Mouse (Mus musculus): Measurements from ENCODE around the gene Ankrd11. TPM values are rescaled to one million over a fixed set of nuclear protein-coding genes. Genes with fewer than 3 reads are reported as not detected.

Ankrd11 gene
- polyA plus RNA-seq, 1 experiment from 2014 or later: 71.8 TPM

DNA sequence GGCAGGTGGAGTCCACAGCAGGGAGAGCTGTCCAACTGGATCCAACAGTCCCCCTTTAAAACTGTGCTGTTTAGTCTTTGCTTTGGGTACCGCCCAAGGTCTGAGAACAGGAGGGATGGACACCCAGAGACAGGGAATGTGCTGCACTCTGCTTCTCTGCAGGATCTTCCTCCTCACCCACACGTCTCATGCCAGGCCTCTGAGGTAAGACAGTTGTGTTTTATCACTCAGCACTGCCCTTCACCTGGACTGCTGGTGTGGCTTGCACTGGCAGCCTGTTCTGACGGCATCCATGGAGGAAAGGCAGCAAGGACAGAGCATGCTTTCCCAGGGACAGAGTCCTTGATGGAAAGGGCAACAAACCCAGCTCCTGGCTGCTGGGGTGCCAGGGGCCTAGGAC lies 139.5 kb downstream of the Ankrd11 start:
- WGBS: 76% methylated on average over 3 of the region's 3 CpGs
- Histone ChIP-seq H3K27ac (replicated peaks; ENCODE audit: low read depth, low read length) (no peak overlapping the region), H3K36me3 (replicated peaks; ENCODE audit: control insufficient read depth, insufficient read depth, low read depth, low read length) (no peaks in the 10 kb centered on the region), H3K4me2 (ENCODE audit: low read depth, low read length) (no peak overlapping the region), H3K9ac (replicated peaks; ENCODE audit: low read length) (no peak overlapping the region), H3K4me3 (ENCODE audit: low read depth, low read length) (no peak overlapping the region), H3K27me3 (ENCODE audit: control insufficient read depth, insufficient read depth, low read length) (no peaks in the 10 kb centered on the region), H3K4me1 (ENCODE audit: control insufficient read depth, insufficient read depth, low read length) (no peaks in the 10 kb centered on the region), H3K9me3 (replicated peaks; ENCODE audit: control insufficient read depth, low read length) (no peaks in the 10 kb centered on the region)
- ATAC-seq (replicated peaks; ENCODE audit: insufficient number of reproducible peaks, low FRiP score, low TSS enrichment, low read depth) (no peak), DNase-seq (ENCODE audit: low spot score) (no peak)

DNA sequence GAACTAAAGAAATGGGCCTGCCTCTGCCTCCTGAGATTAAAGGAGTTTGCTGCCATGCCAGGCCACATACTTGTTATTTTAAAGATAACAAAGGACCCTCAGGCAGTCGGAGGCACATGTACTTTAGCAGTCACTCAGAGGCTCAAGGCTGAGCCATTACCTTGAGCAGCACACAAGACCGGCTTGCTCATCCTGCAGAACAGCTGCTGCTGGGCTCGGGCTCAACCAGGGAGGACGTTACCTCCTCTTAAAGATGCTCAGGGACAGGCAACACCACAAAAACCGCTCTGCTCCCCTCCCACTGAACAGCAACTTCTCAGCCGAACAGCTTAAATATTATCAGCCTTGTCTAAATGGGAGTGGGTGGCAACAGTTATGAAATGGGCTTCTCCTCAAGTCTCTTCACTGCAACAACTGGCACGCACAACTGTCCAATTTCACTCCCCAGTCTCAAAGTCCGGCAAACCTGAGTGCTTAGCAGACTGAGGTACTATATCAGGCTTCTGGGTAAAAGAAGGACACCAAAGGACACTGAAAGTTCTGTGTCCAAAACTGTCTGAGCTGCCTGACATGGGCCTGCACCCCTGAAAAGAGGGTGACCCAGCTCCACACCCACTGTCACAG lies 140.1 kb downstream of the Ankrd11 start:
- Histone ChIP-seq H3K4me2 (ENCODE audit: low read depth, low read length) (no peak overlapping the region), H3K27ac (replicated peaks; ENCODE audit: low read depth, low read length) (no peak overlapping the region), H3K27me3 (ENCODE audit: control insufficient read depth, insufficient read depth, low read length) (no peaks in the 10 kb centered on the region), H3K4me1 (ENCODE audit: control insufficient read depth, insufficient read depth, low read length) (no peaks in the 10 kb centered on the region), H3K9me3 (replicated peaks; ENCODE audit: control insufficient read depth, low read length) (no peaks in the 10 kb centered on the region), H3K9ac (replicated peaks; ENCODE audit: low read length) (no peak overlapping the region), H3K36me3 (replicated peaks; ENCODE audit: control insufficient read depth, insufficient read depth, low read depth, low read length) (no peaks in the 10 kb centered on the region), H3K4me3 (ENCODE audit: low read depth, low read length) (no peak overlapping the region)
- DNase-seq (ENCODE audit: low spot score) (no peak), ATAC-seq (replicated peaks; ENCODE audit: insufficient number of reproducible peaks, low FRiP score, low TSS enrichment, low read depth) (no peak)
- WGBS: 82% methylated on average over 8 of the region's 8 CpGs

DNA sequence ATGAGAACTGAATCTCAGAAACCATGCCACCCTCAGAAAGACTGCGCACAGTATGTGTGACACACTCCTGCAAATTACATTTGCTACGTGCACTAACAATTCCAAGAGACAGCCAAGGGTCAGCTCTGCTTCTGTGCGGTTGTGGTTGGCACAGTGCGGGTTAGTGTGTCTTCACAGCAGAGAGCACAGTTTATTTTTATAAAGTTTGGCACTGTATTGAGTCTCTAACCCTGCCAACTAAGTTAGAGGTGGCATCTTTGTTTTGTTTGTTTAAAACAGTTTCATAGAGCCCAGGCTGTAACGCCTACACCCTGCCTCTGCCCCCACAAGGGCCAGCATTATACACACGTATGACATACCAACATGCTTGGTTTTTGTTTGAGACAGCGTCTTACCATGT lies 140.6 kb downstream of the Ankrd11 start:
- no peaks in the 10 kb centered on the region for H3K27me3 ChIP-seq (ENCODE audit: control insufficient read depth, insufficient read depth, low read length)
- DNase-seq (ENCODE audit: low spot score) (no peak), ATAC-seq (replicated peaks; ENCODE audit: insufficient number of reproducible peaks, low FRiP score, low TSS enrichment, low read depth) (no peak)
- 91% methylated on average over 7 of the region's 7 CpGs for WGBS
- no peak overlapping the region for H3K9ac ChIP-seq (replicated peaks; ENCODE audit: low read length)
- H3K4me2 ChIP-seq (ENCODE audit: low read depth, low read length): no peak overlapping the region
- no peak overlapping the region for H3K27ac ChIP-seq (replicated peaks; ENCODE audit: low read depth, low read length)
- H3K9me3 ChIP-seq (replicated peaks; ENCODE audit: control insufficient read depth, low read length): no peaks in the 10 kb centered on the region
- H3K36me3 ChIP-seq (replicated peaks; ENCODE audit: control insufficient read depth, insufficient read depth, low read depth, low read length): 0 out of 2 replicates have a peak, but pooled peaks cover 2% of the 10 kb centered on the region
- no peak overlapping the region for H3K4me3 ChIP-seq (ENCODE audit: low read depth, low read length)
- H3K4me1 ChIP-seq (ENCODE audit: control insufficient read depth, insufficient read depth, low read length): no peaks in the 10 kb centered on the region

DNA sequence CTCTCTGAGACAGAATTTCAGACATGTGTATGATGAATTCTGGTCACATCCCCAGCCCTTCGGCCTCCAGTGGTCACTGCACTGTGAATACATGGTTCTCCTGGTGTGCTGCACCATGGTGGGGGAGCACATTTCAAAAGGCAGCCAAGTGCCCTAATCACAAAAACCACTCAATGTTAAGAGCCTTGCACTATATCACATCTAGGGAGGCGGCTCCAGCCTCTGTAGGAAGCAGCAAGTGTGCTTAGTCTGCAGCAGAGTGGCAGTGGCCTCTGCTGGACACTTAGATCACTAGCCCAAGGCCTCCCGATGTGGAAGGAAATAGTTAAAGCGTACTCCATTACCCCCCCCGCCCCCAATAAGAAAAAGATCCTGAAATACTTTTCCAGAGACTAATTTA lies 143.0 kb downstream of the Ankrd11 start:
- Histone ChIP-seq H3K9me3 (replicated peaks; ENCODE audit: control insufficient read depth, low read length) (no peaks in the 10 kb centered on the region), H3K27ac (replicated peaks; ENCODE audit: low read depth, low read length) (no peak overlapping the region), H3K4me1 (ENCODE audit: control insufficient read depth, insufficient read depth, low read length) (no peaks in the 10 kb centered on the region), H3K27me3 (ENCODE audit: control insufficient read depth, insufficient read depth, low read length) (no peaks in the 10 kb centered on the region), H3K9ac (replicated peaks; ENCODE audit: low read length) (no peak overlapping the region), H3K36me3 (replicated peaks; ENCODE audit: control insufficient read depth, insufficient read depth, low read depth, low read length) (peaks cover 13% of the 10 kb centered on the region), H3K4me3 (ENCODE audit: low read depth, low read length) (no peak overlapping the region), H3K4me2 (ENCODE audit: low read depth, low read length) (no peak overlapping the region)
- 83% methylated on average over 5 of the region's 5 CpGs for WGBS
- ATAC-seq (replicated peaks; ENCODE audit: insufficient number of reproducible peaks, low FRiP score, low TSS enrichment, low read depth) (no peak), DNase-seq (ENCODE audit: low spot score) (no peak)

DNA sequence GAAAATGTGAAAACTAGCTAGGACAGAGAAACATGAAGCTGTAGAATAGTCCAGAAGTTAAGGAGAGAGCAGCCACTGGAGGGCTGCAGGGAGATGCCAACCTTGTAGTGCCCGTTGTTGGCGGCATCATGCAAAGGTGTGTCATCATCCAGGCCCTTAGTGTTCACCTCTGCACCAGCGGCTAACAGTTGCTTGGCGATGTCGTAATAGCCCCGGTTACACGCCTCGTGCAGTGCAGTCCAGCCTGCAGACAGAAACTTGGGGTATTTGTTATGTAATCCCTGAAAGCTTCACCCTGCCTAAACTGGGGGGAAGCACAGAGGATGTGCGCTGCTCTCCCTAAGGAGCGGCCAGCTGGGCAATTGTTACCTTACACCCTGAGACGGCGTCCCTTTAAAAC lies 143.6 kb downstream of the Ankrd11 start:
- Histone ChIP-seq H3K4me1 (ENCODE audit: control insufficient read depth, insufficient read depth, low read length) (no peaks in the 10 kb centered on the region), H3K27me3 (ENCODE audit: control insufficient read depth, insufficient read depth, low read length) (no peaks in the 10 kb centered on the region), H3K9ac (replicated peaks; ENCODE audit: low read length) (no peak overlapping the region), H3K4me2 (ENCODE audit: low read depth, low read length) (no peak overlapping the region), H3K27ac (replicated peaks; ENCODE audit: low read depth, low read length) (no peak overlapping the region), H3K9me3 (replicated peaks; ENCODE audit: control insufficient read depth, low read length) (no peaks in the 10 kb centered on the region), H3K36me3 (replicated peaks; ENCODE audit: control insufficient read depth, insufficient read depth, low read depth, low read length) (peaks cover 13% of the 10 kb centered on the region), H3K4me3 (ENCODE audit: low read depth, low read length) (no peak overlapping the region)
- no peak for DNase-seq (ENCODE audit: low spot score)
- WGBS: 92% methylated on average over 12 of the region's 12 CpGs
- no peak for ATAC-seq (replicated peaks; ENCODE audit: insufficient number of reproducible peaks, low FRiP score, low TSS enrichment, low read depth)

DNA sequence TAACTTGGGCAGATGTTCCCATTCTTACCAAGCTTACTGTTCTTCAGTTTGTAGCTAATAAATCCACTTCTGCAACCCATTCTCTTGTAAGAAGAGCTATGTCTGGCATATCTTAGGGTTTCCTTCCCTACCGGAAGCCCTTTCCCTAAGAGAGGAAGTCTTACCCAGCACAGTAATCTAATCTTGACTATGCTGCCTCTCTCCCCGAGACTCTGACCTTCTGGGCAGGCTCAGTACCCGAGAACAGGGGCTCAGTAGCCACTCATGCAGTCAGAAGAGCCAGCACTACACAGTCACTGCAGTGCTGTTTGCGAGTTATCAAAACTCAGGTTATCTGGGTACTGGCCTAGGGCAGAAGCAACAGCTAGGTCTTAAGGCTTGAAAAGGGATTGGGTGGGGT lies 144.1 kb downstream of the Ankrd11 start:
- ATAC-seq (replicated peaks; ENCODE audit: insufficient number of reproducible peaks, low FRiP score, low TSS enrichment, low read depth): no peak
- Histone ChIP-seq H3K4me3 (ENCODE audit: low read depth, low read length) (no peak overlapping the region), H3K9me3 (replicated peaks; ENCODE audit: control insufficient read depth, low read length) (no peaks in the 10 kb centered on the region), H3K27ac (replicated peaks; ENCODE audit: low read depth, low read length) (no peak overlapping the region), H3K4me2 (ENCODE audit: low read depth, low read length) (no peak overlapping the region), H3K4me1 (ENCODE audit: control insufficient read depth, insufficient read depth, low read length) (no peaks in the 10 kb centered on the region), H3K9ac (replicated peaks; ENCODE audit: low read length) (no peak overlapping the region), H3K36me3 (replicated peaks; ENCODE audit: control insufficient read depth, insufficient read depth, low read depth, low read length) (peaks cover 13% of the 10 kb centered on the region), H3K27me3 (ENCODE audit: control insufficient read depth, insufficient read depth, low read length) (no peaks in the 10 kb centered on the region)
- no peak for DNase-seq (ENCODE audit: low spot score)
- 85% methylated on average over 4 of the region's 4 CpGs for whole genome bisulfite sequencing

DNA sequence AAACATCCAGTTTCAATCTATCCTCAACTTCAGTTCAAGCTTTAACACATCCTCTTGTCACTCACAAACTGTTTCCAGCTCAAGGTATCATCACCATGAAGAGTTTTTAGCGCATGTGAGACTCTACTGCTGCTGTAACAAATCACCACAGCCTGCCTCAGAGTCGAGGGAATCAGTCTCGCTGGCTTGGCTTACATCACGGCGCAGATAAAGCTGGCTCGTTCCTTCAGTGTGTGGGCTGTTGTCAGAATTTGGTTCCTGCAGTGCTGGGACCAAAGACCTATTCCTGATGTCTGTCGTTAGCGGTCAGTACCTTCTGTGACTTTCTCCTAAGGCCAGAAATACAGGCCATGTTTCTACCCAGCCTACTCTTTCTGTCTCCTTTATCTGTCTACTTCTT lies 144.9 kb downstream of the Ankrd11 start:
- H3K36me3 ChIP-seq (replicated peaks; ENCODE audit: control insufficient read depth, insufficient read depth, low read depth, low read length): peaks cover 15% of the 10 kb centered on the region
- ATAC-seq (replicated peaks; ENCODE audit: insufficient number of reproducible peaks, low FRiP score, low TSS enrichment, low read depth): no peak
- no peak overlapping the region for H3K27ac ChIP-seq (replicated peaks; ENCODE audit: low read depth, low read length)
- H3K9me3 ChIP-seq (replicated peaks; ENCODE audit: control insufficient read depth, low read length): no peaks in the 10 kb centered on the region
- no peak for DNase-seq (ENCODE audit: low spot score)
- no peak overlapping the region for H3K9ac ChIP-seq (replicated peaks; ENCODE audit: low read length)
- 93% methylated on average over 8 of the region's 8 CpGs for WGBS
- no peak overlapping the region for H3K4me3 ChIP-seq (ENCODE audit: low read depth, low read length)
- H3K27me3 ChIP-seq (ENCODE audit: control insufficient read depth, insufficient read depth, low read length): no peaks in the 10 kb centered on the region
- no peaks in the 10 kb centered on the region for H3K4me1 ChIP-seq (ENCODE audit: control insufficient read depth, insufficient read depth, low read length)
- H3K4me2 ChIP-seq (ENCODE audit: low read depth, low read length): no peak overlapping the region

DNA sequence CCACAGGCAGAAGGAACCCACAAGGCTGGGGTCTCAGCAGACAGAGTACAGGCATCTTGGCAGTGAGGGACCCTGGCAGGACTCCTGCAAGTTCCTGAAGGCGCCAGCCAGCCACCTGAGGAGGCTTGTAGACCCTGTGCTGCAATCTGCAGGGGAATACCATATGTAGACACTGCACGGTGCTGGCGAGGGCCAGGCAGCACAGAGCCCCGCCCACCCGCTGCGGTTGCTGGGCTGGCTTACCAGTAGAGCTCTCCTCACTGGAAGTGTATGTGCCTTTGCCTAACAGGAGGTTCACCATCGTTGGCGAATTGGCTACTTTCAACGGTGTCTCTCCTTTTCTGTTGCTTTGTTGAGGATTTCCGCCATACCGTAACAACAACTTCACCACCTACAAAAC lies 145.8 kb downstream of the Ankrd11 start:
- Histone ChIP-seq H3K27ac (replicated peaks; ENCODE audit: low read depth, low read length) (no peak overlapping the region), H3K4me2 (ENCODE audit: low read depth, low read length) (no peak overlapping the region), H3K4me3 (ENCODE audit: low read depth, low read length) (no peak overlapping the region), H3K9me3 (replicated peaks; ENCODE audit: control insufficient read depth, low read length) (no peaks in the 10 kb centered on the region), H3K9ac (replicated peaks; ENCODE audit: low read length) (no peak overlapping the region), H3K4me1 (ENCODE audit: control insufficient read depth, insufficient read depth, low read length) (no peaks in the 10 kb centered on the region), H3K36me3 (replicated peaks; ENCODE audit: control insufficient read depth, insufficient read depth, low read depth, low read length) (peaks cover 15% of the 10 kb centered on the region), H3K27me3 (ENCODE audit: control insufficient read depth, insufficient read depth, low read length) (no peaks in the 10 kb centered on the region)
- no peak for DNase-seq (ENCODE audit: low spot score)
- ATAC-seq (replicated peaks; ENCODE audit: insufficient number of reproducible peaks, low FRiP score, low TSS enrichment, low read depth): no peak
- 91% methylated on average over 11 of the region's 11 CpGs for WGBS
